Mouse (Mus musculus) thymus, postnatal 4 days (tissue): ENCODE measurements around the gene Sdk1.

Experiments used
- DNase-seq: peaks from one replicate; pipeline ENCODE4 v3.0.0; 2021

Gene Sdk1

DNA sequence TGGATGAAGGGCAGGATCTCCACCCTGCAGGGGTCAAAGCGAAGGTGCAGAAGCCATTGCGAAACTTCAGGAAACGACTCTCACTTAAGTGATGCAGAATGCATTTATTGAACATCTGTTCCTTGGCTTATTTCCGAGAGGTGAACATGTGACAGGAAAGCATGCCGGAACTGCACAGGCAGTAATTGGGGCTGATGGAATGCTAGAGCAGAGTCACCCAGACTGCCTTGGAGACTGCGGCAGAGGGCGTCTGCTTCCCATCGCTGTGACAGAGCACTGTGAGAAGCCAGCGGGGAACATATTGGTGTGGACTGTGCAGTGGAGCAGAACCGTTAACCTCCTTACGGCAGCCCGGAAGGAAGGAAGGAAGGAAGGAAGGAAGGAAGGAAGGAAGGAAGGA is 783.2 kb downstream of the Sdk1 start:
- DNase-seq, result peak; percentile 45

DNA sequence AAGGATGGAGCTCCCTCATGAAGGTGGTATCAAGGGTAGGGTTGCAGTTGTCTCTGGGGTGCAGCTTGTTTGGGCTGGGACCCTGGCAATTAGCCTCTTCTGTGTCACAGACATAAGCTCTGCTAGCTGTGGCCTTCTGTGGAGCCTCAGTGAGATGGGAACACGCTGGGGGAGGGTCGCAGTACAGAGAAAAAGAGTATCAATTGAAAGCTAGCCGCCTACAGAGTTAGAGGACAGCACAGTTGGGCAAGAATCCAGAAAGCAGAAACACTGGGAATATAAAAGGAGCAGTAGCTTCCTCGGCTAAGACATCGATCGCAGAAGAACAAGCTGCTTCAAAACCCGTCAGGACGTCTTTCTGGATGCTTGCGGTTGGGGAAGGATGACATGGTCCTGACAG is 795.2 kb downstream of the Sdk1 start:
- no peak for DNase-seq

DNA sequence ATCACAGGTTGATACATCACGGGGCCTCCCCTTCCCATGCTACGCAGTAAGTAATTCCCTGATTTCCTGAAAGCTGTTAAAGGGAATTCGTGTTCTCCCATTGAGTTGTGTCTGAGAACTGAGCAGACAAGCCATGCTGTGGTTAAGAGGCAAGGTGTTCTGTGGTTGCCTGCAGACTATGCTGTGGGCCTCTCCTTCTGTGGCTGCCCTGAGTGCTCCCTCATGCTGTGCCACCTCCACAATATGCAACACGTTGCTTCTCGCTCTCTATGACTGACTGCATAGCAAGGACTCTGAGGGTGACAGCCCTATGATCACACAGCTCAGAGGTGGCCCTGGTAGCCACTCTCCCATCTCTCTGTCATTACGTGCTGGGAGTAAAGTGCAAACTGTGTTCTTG is 797.9 kb downstream of the Sdk1 start:
- peak; percentile 48 for DNase-seq

DNA sequence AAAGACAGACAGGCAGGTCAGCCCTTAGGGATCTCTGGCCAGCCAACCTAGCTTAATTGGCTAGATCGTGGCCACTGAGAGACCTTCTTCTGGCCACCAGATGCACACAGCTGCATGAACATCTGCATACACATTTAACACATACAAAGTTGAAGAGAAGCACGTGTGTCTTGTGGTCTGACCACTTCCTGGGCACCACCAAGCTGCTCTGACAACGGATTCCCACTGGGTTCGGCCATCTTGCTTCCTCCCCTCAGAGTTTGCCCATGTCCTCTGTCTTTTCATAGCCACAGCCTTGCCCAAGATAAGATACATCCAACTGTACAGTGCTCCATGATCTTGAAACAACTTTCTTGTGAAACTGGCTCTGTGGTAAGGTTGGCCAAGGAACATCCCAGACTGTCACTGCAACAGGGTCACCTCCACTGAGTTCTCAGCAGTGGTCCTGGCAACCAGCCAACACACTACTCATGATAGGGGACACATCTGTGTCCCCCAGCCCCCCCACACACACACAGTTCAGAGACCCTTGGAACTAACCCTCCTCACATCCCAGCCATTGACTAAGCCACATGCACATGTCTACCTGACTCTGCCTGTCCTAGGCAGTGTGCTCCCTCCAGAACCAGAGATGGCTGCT is 798.7 kb downstream of the Sdk1 start:
- DNase-seq, result peak; percentile 71

DNA sequence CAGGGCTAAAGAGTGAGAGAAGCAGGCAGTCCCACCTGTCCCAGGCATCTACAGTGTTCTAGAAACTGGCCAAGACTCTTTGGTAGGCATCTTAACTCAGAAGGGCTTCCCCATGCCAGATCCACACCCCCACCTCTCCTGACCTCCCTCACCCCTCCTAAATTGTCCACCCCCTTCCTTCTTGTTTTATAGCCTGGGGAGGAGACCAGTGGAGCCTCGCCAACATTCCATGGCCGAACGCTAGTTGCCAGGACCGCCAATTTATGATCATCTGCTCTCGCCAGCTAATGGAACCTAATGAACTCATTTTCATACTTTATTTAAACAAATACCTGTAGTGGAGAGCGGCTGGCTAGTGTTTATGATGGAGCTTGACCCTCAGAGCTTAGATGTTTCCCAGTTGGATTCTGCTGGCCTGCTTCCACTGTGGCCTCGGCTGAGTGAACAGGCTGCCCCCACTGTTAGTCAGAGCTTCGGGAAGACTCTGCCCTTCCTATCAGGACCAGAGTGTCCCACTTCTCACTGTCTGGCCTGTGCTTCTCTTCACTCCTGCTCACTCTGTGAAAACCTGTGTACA is 800.0 kb downstream of the Sdk1 start:
- no peak for DNase-seq

DNA sequence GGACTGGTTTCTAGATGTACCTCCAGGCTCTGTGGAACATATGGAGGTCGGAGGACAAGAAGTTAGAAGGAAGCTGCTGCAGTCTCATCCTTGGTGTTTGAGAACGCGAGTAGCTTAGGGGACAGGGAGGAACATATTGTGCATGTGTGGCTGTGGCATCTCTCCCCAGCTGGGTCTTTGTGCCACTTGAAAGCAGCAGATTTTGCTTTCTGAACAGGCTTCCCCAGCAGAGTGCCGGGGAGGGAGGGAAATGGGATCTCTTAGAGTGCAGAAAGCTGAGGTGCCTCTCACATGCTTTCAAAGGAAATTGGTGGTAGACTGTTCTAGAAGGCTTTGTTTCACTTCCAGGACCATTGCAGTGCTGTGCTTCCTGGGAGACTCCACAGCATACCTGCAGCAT is 820.5 kb downstream of the Sdk1 start:
- DNase-seq, result peak; percentile 25

DNA sequence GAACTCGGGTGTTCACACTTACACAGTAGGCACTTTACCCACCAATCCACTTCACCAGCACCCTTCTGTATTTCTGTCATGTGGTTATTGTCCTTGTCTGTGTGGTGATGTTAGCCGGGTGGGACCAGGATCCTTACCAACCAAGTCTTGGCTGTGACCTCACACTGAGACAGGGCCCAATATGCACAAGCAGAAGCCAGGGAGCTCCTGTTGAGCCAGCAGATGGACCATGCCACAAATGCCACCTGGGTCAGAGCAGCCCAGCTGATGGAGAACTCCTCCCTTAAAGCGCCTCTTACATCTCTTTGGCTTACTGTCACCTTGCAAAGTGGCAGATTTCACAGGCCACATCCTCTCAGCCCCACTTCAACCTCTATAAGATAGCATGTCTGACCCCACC is 830.0 kb downstream of the Sdk1 start:
- DNase-seq, result no peak

DNA sequence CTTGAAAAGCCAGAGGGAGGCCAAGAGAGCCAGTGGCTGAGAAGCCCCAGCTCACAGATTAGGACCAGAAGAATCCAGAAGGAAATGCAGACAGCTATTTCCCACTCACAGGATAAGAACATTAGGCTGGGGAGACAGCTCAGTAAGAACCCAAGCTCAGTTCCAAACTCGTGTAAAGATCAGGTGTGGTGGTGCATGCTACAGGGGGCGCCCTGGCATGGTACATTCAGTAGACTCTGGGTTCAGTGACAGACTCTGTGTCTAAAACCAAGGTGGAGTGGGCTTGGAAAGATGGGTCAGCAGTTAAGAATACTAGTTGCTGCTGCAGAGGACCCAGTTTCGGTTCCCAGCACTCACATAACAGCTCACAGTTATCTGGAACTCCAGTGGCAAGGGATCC is 832.6 kb downstream of the Sdk1 start:
- DNase-seq, result no peak

DNA sequence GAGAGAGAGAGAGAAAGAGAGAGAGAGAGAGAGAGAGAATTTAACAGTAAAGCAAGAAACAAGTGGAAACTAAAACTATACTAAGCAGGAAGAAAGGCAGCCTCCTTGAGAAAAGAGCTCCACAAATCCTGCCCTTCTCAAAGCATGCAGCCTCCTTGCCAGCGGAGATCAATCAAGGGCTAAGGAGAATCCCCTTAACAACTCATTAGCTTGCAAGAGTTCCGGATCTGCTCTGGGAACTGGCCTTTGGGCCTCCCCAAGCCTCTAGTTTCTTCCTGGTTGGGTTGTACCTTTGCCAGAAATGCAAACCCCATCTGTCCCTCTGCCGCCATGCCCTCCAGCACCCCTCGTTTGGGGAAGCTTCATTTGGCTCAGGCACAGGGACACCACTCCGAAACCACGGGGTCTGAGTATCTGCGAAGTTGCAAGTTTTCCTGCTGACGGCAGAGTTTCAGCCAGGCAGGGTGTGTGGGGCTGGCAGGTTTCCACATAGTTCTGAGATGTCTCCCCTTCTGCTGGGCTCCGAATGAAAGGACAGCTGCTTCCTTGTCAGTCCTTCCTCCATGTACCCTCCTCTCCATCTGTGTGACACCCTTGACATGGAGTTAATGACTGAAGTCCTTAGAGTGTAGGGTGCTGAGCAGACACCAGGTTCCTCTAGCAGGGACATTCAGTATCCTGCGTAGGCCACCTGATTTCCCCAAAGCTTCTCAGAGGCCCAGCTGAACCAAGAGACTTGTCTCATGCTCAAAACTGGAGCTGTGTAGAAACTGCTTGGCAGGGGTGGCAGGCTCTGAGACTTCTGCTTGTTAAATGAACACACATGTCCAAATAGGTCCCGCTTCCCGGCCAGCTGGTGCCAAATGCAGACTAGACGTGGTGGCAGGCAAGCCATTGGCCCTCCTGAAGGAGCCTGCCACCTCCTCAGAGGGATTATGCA is 833.5 kb downstream of the Sdk1 start:
- no peak for DNase-seq

DNA sequence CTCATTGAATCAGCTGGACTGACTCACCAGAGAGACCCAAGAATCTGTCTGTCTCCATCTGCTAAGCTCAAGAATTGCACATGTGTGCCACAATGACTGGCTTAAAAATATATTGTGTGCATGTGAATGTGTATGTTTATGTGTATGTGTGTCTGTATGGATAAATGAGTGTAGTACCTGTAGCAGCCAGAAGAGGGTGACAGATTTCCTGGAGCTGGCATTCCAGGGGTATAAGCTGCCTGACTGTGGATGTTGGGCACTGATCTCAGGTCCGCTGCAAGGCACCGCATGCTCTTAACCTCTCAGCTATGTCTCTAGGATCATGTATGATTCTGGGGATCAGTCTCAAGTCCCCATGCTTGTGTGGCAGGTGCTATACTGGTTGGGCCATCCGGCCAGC is 839.4 kb downstream of the Sdk1 start:
- no peak for DNase-seq

DNA sequence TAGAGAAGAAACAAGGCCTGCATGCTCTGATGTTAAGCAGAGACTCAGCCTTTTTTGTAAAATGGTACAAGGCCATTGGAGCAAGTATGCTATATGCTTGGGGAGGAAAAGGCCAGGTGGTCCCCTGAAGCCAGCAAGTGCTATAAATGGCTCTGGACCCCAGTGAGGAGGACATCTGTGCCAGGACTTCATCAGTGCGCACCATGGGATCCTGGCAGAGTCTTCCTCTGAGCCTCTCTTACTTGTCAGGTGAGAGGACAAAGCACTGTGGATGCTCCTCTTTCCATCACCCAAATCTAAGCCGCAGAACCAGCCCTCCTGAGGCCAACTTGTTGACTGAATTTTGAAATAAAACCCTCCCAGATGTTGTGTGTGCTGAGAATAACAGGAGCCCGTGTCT is 839.8 kb downstream of the Sdk1 start:
- no peak for DNase-seq

DNA sequence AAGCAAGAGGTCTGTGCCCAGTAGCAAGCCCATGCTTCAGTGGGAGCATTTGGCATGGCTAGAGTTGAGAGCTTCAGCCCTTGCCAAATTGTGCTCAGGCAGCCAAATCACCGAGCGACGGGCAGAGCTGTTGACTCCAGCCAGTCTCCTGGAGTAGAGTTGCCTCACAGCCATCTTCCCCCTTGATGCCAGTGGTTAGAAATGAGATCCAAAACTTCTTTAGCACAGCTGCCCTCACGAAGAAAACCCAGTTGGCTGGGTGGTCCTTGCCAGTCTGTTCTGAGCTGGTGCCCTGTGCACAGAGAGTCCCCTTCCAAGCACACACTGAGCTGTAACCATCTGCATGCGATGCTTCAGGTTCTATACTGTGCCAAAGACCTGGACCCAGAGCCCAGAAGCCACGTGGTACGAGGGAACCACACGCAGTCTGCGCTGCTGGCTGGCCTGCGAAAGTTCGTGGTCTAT is 855.1 kb downstream of the Sdk1 start:
- no peak for DNase-seq

DNA sequence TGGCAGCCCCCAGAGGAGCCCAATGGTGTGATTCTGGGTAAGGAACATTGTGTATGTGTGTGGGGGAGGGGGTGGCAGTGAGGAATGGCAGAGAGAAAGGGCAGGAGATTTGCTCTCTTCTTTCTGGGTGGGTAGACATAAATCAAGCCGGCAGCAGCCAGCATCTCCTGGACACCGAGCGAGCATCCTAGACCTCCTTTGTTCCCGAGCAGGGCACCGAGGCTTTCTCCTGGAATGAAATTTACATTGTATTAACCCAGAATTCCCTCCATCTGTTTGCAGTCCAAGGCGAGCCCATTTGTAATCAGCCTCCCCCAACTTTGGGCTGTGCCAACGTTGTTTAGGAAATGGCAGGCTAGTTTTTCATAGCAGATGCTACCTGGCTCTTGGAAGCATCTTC is 858.9 kb downstream of the Sdk1 start:
- DNase-seq, result no peak

DNA sequence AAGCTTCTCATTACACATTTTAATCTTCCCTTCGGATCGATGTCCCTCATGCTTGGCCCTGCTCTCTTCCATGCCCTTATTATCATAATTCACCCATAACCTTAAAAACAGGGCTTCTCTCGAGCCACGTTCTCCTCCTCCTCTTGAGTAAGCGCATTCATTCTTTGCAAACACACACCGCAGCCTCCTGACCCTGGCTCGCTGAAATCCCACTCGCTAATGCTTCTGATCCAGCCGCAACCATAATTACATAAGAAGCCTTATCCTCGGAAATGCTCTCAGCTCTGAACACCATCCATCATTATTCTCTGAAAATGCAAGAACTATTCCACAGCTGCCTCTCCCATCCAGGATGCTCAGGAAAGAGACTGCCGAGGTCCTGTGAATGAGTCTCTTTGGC is 866.1 kb downstream of the Sdk1 start:
- DNase-seq, result no peak

DNA sequence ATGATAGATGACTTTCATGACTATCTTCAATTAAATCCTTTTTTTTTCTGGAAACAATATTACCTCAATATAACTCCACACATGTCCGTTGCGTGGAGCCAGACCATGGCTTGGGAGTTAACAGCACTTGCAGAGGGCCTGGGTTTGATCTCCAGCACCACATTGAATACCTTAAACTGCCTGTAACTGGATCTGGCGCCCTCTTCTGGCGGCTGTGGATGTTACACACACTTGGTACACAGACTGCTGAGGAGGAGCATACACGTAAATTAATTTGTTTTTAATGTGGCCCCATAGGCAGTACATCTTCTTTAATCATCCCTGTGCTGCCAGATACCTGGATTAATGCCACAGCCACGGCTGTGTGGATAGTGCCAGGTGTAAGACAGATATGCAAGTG is 870.7 kb downstream of the Sdk1 start:
- peak; percentile 15 for DNase-seq

DNA sequence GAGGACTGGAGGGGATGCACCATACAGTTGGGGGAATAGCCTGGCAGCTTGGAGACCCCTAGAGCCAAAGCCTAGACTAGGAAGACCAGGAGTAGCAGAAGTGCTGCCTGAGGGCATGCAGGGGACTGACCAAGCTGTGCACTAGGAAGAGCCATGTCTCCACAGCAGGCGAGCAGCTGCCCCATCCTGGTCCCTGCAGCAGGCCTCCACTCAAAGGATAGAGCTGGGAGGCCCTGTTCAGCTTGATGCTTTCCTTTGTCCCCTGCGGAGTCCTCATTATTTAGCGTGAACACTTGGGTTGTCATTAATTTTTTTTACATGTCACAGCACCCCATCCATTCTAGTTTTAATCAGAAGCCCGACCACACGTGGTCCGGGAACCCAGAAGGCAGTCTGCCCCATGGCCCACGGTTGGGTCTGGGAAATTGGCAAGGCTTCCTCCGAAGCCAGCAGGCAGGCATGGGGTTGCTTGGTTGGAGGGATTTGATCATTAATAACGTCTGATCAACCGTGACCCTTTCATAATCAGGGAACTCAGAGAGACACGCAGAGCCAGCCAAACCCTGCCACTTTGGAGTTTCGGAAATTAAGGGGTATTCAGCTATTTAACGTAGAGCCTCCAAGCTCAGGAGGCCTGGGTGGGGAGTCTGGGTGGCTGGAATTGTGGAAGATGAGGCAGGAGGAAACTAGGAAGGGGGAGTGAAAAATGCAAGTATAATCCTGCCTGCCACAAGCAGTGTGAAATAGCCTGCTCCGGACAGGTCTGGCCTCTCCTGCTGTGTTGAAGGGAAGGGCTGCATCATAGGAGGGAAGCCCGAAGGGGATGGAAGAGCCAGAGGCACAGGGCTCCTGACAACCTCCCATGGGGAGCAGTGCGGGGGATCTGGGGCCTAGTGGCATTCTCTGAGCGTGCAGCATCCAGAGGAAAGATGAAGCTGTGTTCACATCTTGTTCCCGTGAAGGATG is 872.2 kb downstream of the Sdk1 start:
- no peak for DNase-seq

DNA sequence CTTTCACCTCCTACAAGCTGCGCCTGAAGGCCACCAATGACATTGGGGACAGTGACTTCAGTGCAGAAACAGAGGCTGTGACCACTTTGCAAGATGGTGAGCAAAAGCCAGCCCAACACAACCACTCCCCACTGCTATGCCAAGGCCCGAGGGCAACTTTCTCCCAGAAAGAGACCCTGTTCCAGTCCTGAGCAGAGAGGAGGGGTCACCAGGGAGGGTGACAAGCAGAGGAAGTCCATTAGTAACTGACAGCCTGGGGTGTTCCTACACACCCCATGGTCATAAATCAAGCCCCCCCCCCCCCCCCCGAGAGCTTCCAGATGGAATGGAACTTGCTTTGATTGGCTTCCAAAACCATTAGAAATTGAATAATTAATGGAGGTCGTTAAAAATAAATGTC is 886.5 kb downstream of the Sdk1 start:
- no peak for DNase-seq

DNA sequence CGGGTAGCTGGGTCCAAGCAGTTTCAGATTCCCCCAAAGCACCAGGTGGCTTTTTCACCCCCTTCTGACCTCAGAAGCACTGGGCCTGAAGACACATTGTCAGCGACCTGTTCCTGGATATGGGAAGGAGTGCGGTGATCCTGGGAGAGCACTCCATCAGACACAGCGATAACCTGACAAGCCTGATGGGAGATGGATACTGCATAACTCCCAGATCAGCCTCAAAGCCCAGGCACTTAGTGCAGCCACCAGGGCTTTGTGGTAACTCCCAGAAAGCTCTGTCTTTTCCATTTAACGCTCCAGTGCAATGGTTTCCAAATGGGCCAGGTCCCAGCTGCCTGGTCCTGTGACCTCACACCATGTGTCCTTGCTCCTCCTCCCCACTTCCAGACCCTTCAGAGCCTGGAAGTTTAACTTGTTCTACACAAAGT is 886.9 kb downstream of the Sdk1 start:
- DNase-seq, result no peak

DNA sequence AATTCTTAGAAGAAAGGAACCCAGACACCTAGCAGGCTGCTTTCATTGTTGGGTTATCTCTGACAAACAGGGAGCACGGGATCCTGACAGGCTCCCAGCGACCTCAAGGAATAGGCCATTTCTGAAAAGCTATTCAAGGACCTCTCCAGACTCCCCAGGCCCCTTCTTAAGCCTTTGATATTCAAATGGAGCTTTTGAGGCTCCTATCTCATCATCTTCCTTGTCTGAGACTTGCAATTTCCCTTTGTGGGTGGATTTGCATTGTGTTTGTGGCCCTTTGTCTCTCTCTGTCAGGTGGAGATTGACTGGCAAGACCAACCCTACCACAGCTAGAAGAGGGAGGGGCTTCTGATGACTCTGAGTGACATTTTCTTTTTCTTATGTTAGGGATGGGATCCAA is 888.7 kb downstream of the Sdk1 start:
- DNase-seq, result no peak

DNA sequence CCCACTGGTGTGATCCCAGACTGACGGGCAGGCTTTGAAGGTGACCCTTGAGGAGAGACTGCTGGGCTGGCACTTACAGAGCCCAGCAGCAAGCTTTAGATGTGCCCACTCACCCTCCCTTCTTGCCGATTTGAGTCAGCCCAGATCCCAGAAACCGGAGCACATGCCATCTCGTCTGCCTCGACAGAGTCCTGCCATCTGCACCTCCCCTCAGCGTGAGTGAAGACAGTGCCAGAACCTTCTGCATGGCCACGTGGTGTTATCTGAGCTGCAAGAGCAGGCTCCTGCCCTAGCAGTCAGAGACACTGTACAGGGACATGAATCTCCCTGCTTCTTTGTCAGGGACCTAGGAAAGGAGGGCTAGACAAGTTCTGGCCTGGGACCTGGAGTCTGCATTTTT is 898.7 kb downstream of the Sdk1 start:
- DNase-seq, result no peak

DNA sequence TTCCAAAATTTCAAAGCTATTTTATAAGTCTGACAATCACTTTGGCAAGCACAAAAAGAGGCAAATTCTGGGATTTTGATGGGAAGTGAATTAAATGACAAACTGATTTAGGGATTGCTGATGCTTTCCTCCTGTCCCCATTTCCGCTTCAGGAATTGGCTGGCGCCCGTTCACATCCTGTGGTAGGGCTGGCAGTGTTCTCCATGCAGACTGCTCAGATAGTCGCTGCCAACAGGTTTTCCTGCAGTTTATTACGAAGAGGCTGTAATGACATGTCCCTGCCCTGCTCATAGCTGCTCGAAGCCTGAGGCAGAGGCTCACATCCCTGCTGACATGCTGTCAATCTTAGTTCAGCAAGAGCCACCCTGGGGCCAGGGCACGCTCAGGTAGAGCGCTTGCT is 908.3 kb downstream of the Sdk1 start:
- DNase-seq, result no peak

DNA sequence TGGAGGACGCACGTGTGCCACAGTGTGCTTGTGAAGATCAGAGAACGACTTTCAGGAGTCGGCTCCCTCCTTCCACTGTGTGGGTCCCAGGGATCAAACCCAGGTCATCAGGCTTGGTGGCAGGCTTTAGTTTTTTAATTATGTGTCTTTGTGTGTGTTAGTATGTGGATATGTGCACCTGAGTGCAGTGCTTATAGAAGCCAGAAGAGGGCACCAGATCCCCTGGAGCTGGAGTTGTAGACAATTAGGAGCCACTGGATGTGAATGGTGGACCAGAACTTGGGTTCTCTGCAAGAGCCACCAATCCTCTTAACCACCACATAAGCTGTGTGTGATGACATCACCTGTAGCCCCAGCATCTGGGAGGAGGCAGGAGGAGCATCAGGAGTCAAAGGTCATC is 909.5 kb downstream of the Sdk1 start:
- DNase-seq, result peak; percentile 15
